Mouse (Mus musculus) myocyte (in vitro differentiated cells): ENCODE results near the gene Mcmbp.

Source experiments
- CEBPB ChIP-seq: IDR thresholded peaks from 2 replicates; pipeline ENCODE4 v1.6.1; 2011; ENCODE audit warnings: mild to moderate bottlenecking, moderate library complexity; ENCODE audit not compliant: poor library complexity, insufficient read depth, severe bottlenecking
- E2F4 ChIP-seq: IDR thresholded peaks from one replicate; pipeline ENCODE4 v1.6.1; 2011; ENCODE audit warnings: mild to moderate bottlenecking, control low read depth, moderate library complexity; ENCODE audit not compliant: insufficient read depth
- MAX ChIP-seq: IDR thresholded peaks from one replicate; pipeline ENCODE4 v1.6.1; 2011; ENCODE audit warnings: low read depth, mild to moderate bottlenecking, control low read depth
- MYOD1 ChIP-seq, 3 experiments: IDR thresholded peaks; one replicate each; pipeline ENCODE4 v1.6.1; 2011; ENCODE audit warnings: control low read depth in 2 of 3, low read depth in 2 of 3, mild to moderate bottlenecking in 2 of 3, moderate library complexity in 1 of 3; ENCODE audit not compliant: insufficient read length in 2 of 3, control insufficient read depth in 1 of 3
- MYOG ChIP-seq, 3 experiments: IDR thresholded peaks; one replicate each; pipeline ENCODE4 v1.6.1; 2011; ENCODE audit warnings: control low read depth in 2 of 3, low read depth in 2 of 3, mild to moderate bottlenecking in 2 of 3; ENCODE audit not compliant: insufficient read length in 2 of 3, control insufficient read depth in 1 of 3, insufficient read depth in 1 of 3
- POLR2A ChIP-seq: IDR thresholded peaks from one replicate; pipeline ENCODE4 v1.6.1; 2011; ENCODE audit warnings: low read depth, mild to moderate bottlenecking, control low read depth, moderate library complexity; ENCODE audit not compliant: insufficient read length
- POLR2AphosphoS2 ChIP-seq: IDR thresholded peaks from one replicate; pipeline ENCODE4 v1.6.1; 2011; ENCODE audit warnings: low read depth, control low read depth; ENCODE audit not compliant: insufficient read length
- REST ChIP-seq: IDR thresholded peaks from one replicate; pipeline ENCODE4 v1.6.1; 2011; ENCODE audit warnings: mild to moderate bottlenecking, control low read depth, moderate library complexity; ENCODE audit not compliant: insufficient read depth, insufficient read length
- SRF ChIP-seq: IDR thresholded peaks from one replicate; pipeline ENCODE4 v1.6.1; 2011; ENCODE audit warnings: low read depth; ENCODE audit not compliant: control insufficient read depth, insufficient read length
- TCF12 ChIP-seq: IDR thresholded peaks from one replicate; pipeline ENCODE4 v1.6.1; 2011; ENCODE audit warnings: mild to moderate bottlenecking, control low read depth; ENCODE audit not compliant: poor library complexity, insufficient read depth, severe bottlenecking
- USF1 ChIP-seq: IDR thresholded peaks from one replicate; pipeline ENCODE4 v1.6.1; 2011; ENCODE audit warnings: low read depth, mild to moderate bottlenecking, control low read depth, moderate library complexity

- TF ChIP-seq POLR2A (no peak), REST (no peak), USF1 (no peak), TCF12 (no peak), MAX (no peak), POLR2AphosphoS2 (no peak), SRF (no peak), E2F4 (no peak), MYOG (IDR thresholded peaks at IDR 0.05; ENCODE audit: control insufficient read depth in 1 of 3, insufficient read depth in 1 of 3, insufficient read length in 2 of 3, low read depth in 2 of 3) (no peak), MYOD1 (IDR thresholded peaks at IDR 0.05; ENCODE audit: control insufficient read depth in 1 of 3, insufficient read length in 2 of 3, low read depth in 2 of 3) (no peak), CEBPB (no peak)
Observed at GRCm38 (mm10) chr7:128779305-128779704, 39.0 kb upstream of the Mcmbp start.
